Mouse (Mus musculus): ENCODE results near the gene Slc6a19.

DNA sequence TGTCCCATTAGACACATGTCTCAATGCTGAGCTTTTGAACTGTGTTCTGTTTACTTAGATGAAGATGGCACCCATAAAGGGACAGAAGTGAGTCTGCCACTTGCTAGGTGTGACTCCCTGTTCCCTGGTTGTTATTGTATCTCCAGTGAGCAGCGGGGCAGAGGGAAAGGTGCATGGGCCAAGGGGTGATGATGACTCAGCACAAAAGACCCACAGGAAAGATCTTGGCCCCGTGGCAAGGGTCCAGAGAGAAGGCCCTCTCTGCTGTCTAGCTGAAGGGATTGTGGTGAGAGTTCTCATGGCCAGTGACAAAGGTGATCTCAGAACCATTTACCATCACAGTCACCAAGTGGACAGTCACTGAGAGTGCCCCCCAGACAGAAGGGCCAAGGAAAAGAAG lies 31.3 kb upstream of the Slc6a19 start:
- TF ChIP-seq EP300 (IDR thresholded peaks at IDR 0.05; ENCODE audit: insufficient read depth, low read depth, low read length) (no peak), CTCF (IDR thresholded peaks at IDR 0.05; ENCODE audit: low read depth, low read length) (no peak)

Data from ES-Bruce4 (cell line).